Mouse (Mus musculus): ENCODE data around the gene Capn15. TPM values are rescaled to one million over a fixed set of nuclear protein-coding genes. Genes with fewer than 3 reads are reported as not detected.

Capn15 gene
- polyA plus RNA-seq, 1 experiment from 2014 or later = 21.1 TPM

GRCm38 (mm10) chr17:25913186-25913876, 72.3 kb downstream of the Capn15 start:
- H3K27me3 ChIP-seq = no peaks in the 10 kb centered on the region
- WGBS = 91% methylated on average over 14 of the region's 14 CpGs
- ATAC-seq = no peak

DNA sequence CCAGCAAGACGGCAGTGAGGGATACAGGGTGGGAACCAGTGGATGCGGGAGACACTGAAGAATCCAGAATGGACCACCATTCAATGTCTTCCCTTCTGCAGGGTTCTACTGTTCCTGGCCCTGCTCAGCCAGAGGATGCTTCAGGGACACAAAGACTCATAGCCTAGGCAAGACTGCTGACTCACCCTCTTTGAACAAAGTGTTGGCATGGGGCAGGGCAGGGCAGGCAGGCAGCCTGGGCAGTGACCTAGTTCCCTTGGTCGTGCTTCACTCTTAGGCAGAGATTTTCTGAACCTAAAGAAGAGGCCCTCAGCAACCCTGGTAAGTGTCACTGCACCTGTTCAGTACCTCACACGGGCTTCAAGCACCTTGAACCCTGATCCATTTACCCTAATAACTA, 73.8 kb downstream of the Capn15 start:
- H3K4me1 ChIP-seq (replicated peaks) = 0 out of 2 replicates have a peak, but pooled peaks cover 11% of the 10 kb centered on the region
- no peak overlapping the region for H3K27ac ChIP-seq
- 92% methylated on average over 4 of the region's 4 CpGs for WGBS
- H3K4me3 ChIP-seq (replicated peaks) = no peak overlapping the region
- H3K4me2 ChIP-seq (replicated peaks) = no peak overlapping the region
- 0 out of 2 replicates have a peak, but pooled peaks cover 10% of the 10 kb centered on the region for H3K36me3 ChIP-seq
- H3K27me3 ChIP-seq = no peaks in the 10 kb centered on the region
- no peaks in the 10 kb centered on the region for H3K9me3 ChIP-seq
- no peak for ATAC-seq
- no peak overlapping the region for H3K9ac ChIP-seq (replicated peaks)

More at GRCm38 (mm10) chr17:25913186-25913876, 72.3 kb downstream of the Capn15 start:
- no peak overlapping the region for H3K4me2 ChIP-seq (replicated peaks)
- H3K36me3 ChIP-seq = 0 out of 2 replicates have a peak, but pooled peaks cover 10% of the 10 kb centered on the region
- no peak overlapping the region for H3K9ac ChIP-seq (replicated peaks)
- H3K4me1 ChIP-seq (replicated peaks) = peaks cover 25% of the 10 kb centered on the region
- H3K4me3 ChIP-seq (replicated peaks) = no peak overlapping the region
- no peaks in the 10 kb centered on the region for H3K9me3 ChIP-seq
- no peak overlapping the region for H3K27ac ChIP-seq

Other genes with a start within 250 kb of the Capn15 start
- not detected in 2 replicates for gene Mslnl, start 249.8 kb downstream of the Capn15 start, polyA plus RNA-seq (2015; fragmentation: Nextera tagmentation; extraction: Ambion mirVana)
- gene Msln, start 231.4 kb downstream of the Capn15 start, polyA plus RNA-seq (2015; fragmentation: Nextera tagmentation; extraction: Ambion mirVana) = not detected in 2 replicates
- gene Narfl, start 212.0 kb downstream of the Capn15 start, polyA plus RNA-seq (2015; fragmentation: Nextera tagmentation; extraction: Ambion mirVana) = 28.0 and 29.6 TPM in 2 replicates
- 137 and 157 TPM in 2 replicates for gene Haghl, start 200.1 kb downstream of the Capn15 start, polyA plus RNA-seq (2015; fragmentation: Nextera tagmentation; extraction: Ambion mirVana)
- gene Ccdc78, start 199.2 kb downstream of the Capn15 start, polyA plus RNA-seq (2015; fragmentation: Nextera tagmentation; extraction: Ambion mirVana) = 0.31 and 0.42 TPM in 2 replicates
- gene Fam173a, start 192.9 kb downstream of the Capn15 start, polyA plus RNA-seq (2015; fragmentation: Nextera tagmentation; extraction: Ambion mirVana) = 89.8 and 93.0 TPM in 2 replicates
- gene AC134908.4, start 190.1 kb downstream of the Capn15 start, polyA plus RNA-seq (2015; fragmentation: Nextera tagmentation; extraction: Ambion mirVana) = not detected in 2 replicates
- gene Metrn, start 188.7 kb downstream of the Capn15 start, polyA plus RNA-seq (2015; fragmentation: Nextera tagmentation; extraction: Ambion mirVana) = 32.1 and 36.6 TPM in 2 replicates
- gene Fbxl16, start 176.7 kb downstream of the Capn15 start, polyA plus RNA-seq (2015; fragmentation: Nextera tagmentation; extraction: Ambion mirVana) = 32.4 and 35.2 TPM in 2 replicates
- gene Wdr24, start 162.2 kb downstream of the Capn15 start, polyA plus RNA-seq (2015; fragmentation: Nextera tagmentation; extraction: Ambion mirVana) = 31.1 and 31.2 TPM in 2 replicates
- 72.8 and 74.6 TPM in 2 replicates for gene Jmjd8, start 156.9 kb downstream of the Capn15 start, polyA plus RNA-seq (2015; fragmentation: Nextera tagmentation; extraction: Ambion mirVana)
- gene Stub1, start 152.4 kb downstream of the Capn15 start, polyA plus RNA-seq (2015; fragmentation: Nextera tagmentation; extraction: Ambion mirVana) = 314 and 316 TPM in 2 replicates
- gene Rhbdl1, start 148.5 kb downstream of the Capn15 start, polyA plus RNA-seq (2015; fragmentation: Nextera tagmentation; extraction: Ambion mirVana) = 17.3 and 18.1 TPM in 2 replicates
- gene Gm20683, start 144.0 kb downstream of the Capn15 start, polyA plus RNA-seq (2015; fragmentation: Nextera tagmentation; extraction: Ambion mirVana) = 7.5 and 8.0 TPM in 2 replicates
- gene Rhot2, start 140.9 kb downstream of the Capn15 start, polyA plus RNA-seq (2015; fragmentation: Nextera tagmentation; extraction: Ambion mirVana) = 15.6 and 16.4 TPM in 2 replicates
- gene Wdr90, start 124.3 kb downstream of the Capn15 start, polyA plus RNA-seq (2015; fragmentation: Nextera tagmentation; extraction: Ambion mirVana) = 20.1 and 22.4 TPM in 2 replicates
- gene Mcrip2, start 117.0 kb downstream of the Capn15 start, polyA plus RNA-seq (2015; fragmentation: Nextera tagmentation; extraction: Ambion mirVana) = 8.0 and 10.4 TPM in 2 replicates
- gene Mettl26, start 110.7 kb downstream of the Capn15 start, polyA plus RNA-seq (2015; fragmentation: Nextera tagmentation; extraction: Ambion mirVana) = 69.7 and 75.4 TPM in 2 replicates
- gene Wfikkn1, start 104.9 kb downstream of the Capn15 start, polyA plus RNA-seq (2015; fragmentation: Nextera tagmentation; extraction: Ambion mirVana) = 0.61 and 0.70 TPM in 2 replicates
- gene Rab40c, start 66.1 kb downstream of the Capn15 start, polyA plus RNA-seq (2015; fragmentation: Nextera tagmentation; extraction: Ambion mirVana) = 44.3 and 47.1 TPM in 2 replicates
- 56.9 and 58.0 TPM in 2 replicates for gene Pigq, start 40.9 kb downstream of the Capn15 start, polyA plus RNA-seq (2015; fragmentation: Nextera tagmentation; extraction: Ambion mirVana)
- gene Nhlrc4, start 40.8 kb downstream of the Capn15 start, polyA plus RNA-seq (2015; fragmentation: Nextera tagmentation; extraction: Ambion mirVana) = 0.12 TPM in 1 of 2 replicates, not detected in the other
- 0.48 and 0.62 TPM in 2 replicates for gene A930017K11Rik, start 33.2 kb downstream of the Capn15 start, polyA plus RNA-seq (2015; fragmentation: Nextera tagmentation; extraction: Ambion mirVana)
- 27.6 and 35.0 TPM in 2 replicates for gene Rab11fip3, start 83.8 kb upstream of the Capn15 start, polyA plus RNA-seq (2015; fragmentation: Nextera tagmentation; extraction: Ambion mirVana)
- gene Decr2, start 104.5 kb upstream of the Capn15 start, polyA plus RNA-seq (2015; fragmentation: Nextera tagmentation; extraction: Ambion mirVana) = 27.0 and 28.2 TPM in 2 replicates
- gene Nme4, start 109.8 kb upstream of the Capn15 start, polyA plus RNA-seq (2015; fragmentation: Nextera tagmentation; extraction: Ambion mirVana) = 31.8 and 36.8 TPM in 2 replicates
- 2.4 and 2.6 TPM in 2 replicates for gene Tmem8, start 127.5 kb upstream of the Capn15 start, polyA plus RNA-seq (2015; fragmentation: Nextera tagmentation; extraction: Ambion mirVana)
- gene Mrpl28, start 137.7 kb upstream of the Capn15 start, polyA plus RNA-seq (2015; fragmentation: Nextera tagmentation; extraction: Ambion mirVana) = 182 and 191 TPM in 2 replicates
- gene Axin1, start 152.9 kb upstream of the Capn15 start, polyA plus RNA-seq (2015; fragmentation: Nextera tagmentation; extraction: Ambion mirVana) = 17.3 and 21.6 TPM in 2 replicates
- not detected in 2 replicates for gene Pdia2, start 213.3 kb upstream of the Capn15 start, polyA plus RNA-seq (2015; fragmentation: Nextera tagmentation; extraction: Ambion mirVana)
- gene Rgs11, start 217.2 kb upstream of the Capn15 start, polyA plus RNA-seq (2015; fragmentation: Nextera tagmentation; extraction: Ambion mirVana) = 2.0 and 3.0 TPM in 2 replicates
- gene Arhgdig, start 222.0 kb upstream of the Capn15 start, polyA plus RNA-seq (2015; fragmentation: Nextera tagmentation; extraction: Ambion mirVana) = 28.1 and 28.3 TPM in 2 replicates